Mouse (Mus musculus) layer of hippocampus, adult 9-10 months (tissue): Measurements from ENCODE around the gene Dut.

Source experiments
- DNase-seq: peaks from one replicate; pipeline ENCODE4 v3.0.0; 2022; ENCODE audit warnings: low spot score

Gene Dut

DNA sequence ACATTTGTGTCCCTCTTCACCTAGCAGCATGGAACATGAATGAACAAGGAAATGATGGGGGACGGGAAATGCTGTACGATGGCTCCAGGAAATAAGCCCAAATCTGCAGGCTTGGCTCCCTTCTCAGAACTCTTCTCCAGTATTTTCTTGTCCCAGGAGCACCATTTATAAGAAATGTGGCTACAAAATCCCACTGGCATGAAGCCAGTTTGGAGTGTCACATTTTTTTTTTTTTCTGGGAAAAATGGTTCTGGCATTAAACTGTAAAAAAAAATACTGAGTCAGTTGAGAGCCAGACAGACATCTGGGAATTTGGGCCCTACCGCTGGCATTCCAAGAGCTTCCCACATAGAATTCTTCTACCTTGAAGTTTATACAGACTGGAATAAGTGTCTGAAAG is 57.8 kb downstream of the Dut start:
- no peak for DNase-seq

DNA sequence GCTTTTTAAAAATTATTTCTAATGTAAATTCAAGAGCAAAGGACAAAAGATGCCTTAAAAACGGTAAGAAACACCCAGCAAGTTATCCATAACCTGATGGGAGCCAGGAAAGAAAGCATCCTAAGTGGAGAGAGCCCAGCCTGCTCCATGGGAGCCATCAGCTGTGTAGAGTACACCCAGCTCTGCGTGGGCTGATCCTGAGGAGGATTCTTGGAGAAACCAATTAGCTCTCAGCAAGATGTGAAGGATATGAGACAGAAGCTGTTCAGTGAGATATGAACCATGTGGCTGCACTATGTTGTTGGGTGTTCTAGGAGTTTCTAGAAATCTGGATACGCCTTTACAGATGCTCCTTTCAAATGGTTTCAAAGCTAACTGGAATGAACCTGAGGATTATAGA is 58.7 kb downstream of the Dut start:
- no peak for DNase-seq
